Mouse (Mus musculus) kidney, postnatal 4 days (tissue): ENCODE measurements around the gene Trcg1.
"Not testable (repeated sequence)": the region's sequence is repeated elsewhere in the genome, so short reads cannot be mapped to it uniquely, and the experiment has no call there.

Experiments used
- DNase-seq, 2 experiments: peaks; one replicate each; pipeline ENCODE4 v3.0.0; 2021; ENCODE audit warnings: mixed read lengths in 2 of 2

Trcg1 gene

DNA sequence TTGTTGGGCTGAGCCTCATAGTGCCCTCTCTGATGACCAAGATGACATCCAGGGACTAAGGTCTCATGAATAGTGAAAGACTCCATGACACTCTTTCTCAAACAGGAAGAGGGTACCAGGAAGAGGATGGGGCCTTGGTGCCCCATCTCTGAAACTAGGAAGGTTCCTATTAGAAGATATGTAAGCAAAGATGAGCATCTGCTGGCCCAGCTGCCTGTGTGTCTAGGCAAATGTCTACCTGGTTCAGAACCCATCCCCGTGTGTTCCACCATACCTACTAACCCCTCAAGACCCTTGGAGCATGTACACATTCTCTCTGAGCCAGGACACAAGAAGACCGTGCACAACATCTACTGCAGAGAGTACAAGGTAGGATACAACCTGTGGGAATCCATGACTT lies at the start of gene Trcg1:
Gene Trcg1 (plus strand): TSS at position 301 of the 400 bp plus-strand sequence.
- no peak for DNase-seq

DNA sequence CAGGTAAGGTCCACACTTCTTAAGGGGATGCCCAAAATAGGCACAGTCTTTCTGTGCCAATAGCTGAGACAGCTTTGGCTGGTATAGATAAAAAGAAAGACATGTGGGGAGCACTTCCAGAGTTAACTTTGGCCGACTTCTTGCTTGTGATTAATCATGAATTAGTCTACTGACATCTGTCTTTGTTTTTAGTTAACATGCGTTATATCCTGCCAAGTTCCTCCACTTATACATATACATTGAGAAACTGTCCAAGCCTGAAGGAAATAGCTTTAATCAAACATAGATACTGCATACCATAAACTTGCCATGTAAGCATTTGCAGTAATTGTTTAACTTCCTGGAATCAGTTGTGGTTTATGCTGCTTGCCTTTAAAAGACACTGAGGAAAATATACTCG lies 39.6 kb upstream of the Trcg1 start:
- no peak for DNase-seq

DNA sequence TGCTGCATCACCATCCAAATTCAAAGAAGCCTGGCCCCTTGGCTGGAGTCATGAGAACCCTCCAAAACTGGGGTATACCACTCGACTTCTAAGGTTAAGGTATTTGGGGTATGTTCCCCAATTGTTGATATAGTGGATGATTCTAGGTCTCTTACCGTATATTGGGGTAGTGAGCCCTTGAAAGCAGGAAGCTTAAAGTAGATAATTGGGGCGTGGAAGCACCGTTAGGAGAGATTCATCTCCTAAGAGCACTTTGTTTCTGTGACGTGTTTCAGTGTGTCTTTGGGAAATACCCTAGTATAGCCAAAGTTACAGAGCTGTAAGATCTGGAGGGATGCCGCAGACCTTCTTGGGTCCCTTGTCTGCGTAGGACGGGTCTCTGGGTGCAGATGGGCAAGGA lies 38.9 kb upstream of the Trcg1 start:
- no peak for DNase-seq

DNA sequence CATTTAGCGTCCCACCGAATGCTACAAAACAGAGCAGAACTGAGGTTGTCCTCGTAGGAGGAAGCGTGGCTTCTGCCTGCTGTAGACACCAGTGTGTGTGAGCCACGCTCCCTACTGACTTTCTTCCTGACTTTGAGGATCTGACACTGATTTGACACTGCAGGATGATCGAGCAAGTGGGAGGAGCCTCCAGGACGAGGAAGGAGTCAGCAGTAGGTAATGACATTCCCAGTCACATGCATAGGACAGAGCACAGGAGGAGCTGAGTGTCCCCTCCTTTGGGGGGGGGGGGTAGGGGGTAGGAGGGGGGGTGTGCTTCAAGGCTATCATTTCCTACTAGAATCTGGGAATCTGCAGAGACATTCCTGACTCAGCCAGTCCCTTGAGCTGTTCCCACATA lies 33.4 kb upstream of the Trcg1 start:
- no peak for DNase-seq

DNA sequence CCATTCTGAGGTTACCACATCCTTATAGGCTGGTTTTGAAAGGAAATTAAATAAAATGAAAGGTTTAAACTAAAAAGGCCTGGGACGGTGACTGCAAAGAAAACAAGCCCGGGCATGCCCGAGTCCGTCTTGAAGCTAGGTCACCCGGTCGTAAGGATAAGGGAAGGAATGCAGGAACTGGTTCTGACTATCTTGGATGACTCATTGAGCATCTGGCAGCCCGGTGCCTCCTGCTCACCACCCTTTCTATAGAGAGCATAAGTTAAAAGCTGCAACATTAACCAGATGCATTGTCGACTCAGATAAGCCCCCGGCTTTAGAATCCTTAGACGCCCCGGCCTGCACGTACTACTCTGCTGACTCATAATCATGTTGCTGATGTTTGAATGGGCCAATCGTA lies 32.8 kb upstream of the Trcg1 start:
- DNase-seq = not testable (repeated sequence)

DNA sequence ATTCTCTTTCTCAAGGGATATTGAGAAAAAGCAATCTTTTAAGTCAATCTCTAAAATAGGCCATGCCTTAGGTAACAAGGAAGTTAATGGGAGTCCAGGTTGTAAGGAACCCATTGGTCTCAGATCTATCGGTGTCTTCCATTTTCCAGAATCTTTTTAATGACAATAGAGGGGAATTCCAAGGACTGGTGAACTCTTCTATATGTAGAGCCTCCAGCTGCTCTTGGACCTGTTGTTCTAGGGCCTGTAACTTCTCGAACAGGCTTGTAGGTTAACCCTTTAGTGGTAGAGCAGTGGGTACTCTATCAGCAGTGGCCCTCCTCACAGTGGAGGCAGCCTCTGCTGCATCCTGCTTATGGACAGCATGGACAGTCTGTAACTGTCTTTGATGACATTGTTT lies 29.5 kb upstream of the Trcg1 start:
- no peak for DNase-seq

DNA sequence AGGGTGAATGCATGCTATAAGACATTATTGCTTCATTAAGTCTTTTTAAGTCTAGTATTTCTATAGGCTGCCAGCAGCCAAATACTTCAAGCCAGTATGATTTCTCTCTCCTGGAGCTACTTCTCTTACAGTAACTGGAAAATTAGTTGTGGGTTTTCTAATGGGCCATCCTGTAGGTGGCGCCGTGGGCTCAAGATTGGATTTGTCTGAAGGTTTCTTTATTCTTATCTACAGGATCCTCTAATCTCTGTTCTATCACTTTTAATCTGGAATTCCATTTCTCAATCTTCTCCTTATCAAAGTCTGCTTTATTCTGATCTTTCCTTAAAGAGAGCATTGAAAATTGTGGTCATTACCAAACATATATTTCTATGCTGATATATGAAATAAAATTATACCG lies 27.0 kb upstream of the Trcg1 start:
- DNase-seq = peak; percentile 71 to 72

DNA sequence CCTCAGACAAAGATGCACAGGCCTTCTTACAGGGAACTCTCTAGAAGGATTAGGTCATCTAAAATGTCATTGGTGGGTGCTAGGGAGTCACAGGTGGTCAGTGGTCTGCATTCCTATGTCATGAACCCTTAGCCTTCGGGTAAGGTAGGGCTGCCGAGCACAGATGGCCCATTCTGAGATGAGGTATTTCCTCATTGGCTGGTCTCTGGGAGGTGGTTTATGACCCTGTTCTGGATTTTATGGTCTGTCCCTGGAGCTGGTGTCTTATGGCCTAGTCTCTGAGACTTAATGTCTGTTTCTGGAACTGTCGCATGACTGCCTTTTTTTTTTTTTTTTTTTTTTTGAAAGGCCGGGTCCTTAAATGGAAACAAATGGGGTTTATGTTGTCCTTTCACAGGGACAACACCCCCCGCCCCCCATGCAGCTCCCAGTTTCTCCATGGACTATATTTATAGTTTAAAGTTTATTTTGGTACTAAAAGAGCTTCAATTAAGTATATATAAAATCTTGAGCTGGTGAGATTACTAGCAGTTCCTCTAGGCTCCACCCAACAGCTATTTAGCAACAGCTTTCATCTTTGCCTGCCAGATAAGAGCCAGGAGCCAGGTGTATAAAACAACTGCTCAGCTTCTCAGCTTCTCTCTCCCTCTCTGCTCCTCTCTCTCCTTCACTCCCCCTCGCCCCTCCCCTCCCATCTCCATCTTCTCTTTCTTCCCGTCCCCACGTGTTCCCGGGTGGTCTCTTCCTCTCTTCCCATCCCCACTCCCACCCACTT lies 23.7 kb upstream of the Trcg1 start:
- DNase-seq = no peak

DNA sequence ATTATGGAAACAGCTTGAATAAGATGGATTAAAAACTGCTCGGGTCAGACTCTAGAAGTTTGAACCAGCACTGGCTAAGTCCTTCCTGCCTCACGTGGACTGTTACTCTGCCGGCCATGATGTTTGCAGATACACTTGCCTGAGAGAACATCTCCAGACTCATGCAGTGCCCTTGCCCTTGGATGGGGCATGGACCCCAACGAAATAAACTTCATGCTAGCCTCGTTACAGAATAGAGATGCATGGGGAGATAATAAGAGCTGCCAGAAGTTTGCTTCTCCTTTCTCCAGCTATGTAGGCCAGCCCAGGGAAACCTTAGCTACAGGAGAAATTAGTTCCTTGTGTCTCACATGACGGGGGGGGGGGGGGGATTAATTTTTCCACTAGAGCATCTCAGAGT lies 21.9 kb upstream of the Trcg1 start:
- no peak for DNase-seq

DNA sequence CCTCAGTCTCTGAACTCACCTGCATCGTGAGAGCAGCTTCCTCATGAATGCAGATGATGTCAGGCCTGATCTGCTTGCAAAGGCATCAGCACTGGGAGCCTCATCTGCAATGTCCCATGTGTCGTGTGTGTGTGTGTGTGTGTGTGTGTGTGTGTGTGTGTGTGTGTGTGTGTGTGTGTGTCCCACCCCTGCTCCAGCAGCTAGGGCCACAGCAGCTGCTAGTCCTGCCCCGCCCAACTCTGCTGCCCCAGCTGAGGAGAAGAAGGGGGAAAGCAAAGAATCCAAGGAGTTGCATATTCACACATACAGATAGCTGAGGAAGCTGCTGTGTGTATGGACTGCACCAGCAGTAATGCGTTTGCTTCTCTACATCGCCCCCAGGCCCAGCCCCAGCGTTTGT lies 19.1 kb upstream of the Trcg1 start:
- DNase-seq = no peak

DNA sequence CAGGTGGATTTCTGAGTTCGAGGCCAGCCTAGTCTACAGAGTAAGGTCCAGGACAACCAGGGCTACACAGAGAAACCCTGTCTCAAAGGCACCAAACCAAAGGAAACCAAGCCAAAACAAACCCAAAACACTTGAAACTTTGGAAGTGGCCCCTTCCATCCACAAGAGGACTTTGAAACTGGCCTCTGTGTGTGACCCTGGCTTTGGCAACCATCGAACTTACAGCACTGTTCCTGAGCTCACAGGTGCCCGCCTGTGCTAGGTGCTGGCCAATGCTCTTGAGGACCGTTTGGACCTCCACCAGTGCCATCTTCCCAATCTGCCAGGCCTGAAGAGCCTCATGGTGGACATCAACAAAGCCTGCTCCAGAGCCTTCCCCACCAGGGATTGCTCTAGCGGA lies 17.6 kb upstream of the Trcg1 start:
- DNase-seq = no peak

DNA sequence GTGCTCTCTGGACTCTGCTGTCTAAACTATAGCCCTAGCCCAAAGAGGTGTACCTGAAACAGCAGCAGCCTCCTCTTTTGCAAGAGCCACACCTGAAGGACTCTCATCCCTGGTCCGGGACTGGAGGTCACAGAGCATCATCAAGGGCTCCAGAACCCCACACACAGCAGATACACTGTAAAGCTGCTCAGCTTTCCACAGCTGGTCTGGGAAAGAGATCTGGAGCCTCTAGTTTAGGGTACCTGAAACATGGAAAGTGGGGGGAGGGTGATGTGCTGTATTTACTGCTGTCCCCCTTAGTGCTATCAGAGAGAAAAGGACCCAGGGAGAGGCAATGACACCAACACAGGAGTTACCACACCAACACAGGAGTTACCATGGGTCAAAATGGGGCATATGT lies 16.8 kb upstream of the Trcg1 start:
- DNase-seq = no peak

DNA sequence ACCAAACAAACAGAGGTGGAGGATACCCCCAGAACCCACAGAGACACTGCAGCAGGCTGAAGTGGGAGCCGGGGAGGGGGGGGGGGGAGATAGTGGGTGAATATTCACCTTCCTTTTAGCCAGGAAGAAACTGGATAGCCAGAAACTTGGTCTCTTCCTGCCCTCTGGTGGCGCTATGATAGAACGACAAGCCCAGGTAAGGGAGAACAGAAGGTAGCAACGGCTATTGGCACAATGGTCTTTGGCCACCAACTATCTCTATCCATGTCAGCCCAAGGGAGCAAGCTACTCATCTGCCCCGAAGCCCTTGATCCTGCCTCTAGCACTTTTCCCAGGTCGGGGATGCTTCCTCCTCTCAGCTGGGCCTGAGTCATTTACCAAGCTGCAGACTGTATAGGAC lies 16.0 kb upstream of the Trcg1 start:
- peak; percentile 68 to 69 for DNase-seq

DNA sequence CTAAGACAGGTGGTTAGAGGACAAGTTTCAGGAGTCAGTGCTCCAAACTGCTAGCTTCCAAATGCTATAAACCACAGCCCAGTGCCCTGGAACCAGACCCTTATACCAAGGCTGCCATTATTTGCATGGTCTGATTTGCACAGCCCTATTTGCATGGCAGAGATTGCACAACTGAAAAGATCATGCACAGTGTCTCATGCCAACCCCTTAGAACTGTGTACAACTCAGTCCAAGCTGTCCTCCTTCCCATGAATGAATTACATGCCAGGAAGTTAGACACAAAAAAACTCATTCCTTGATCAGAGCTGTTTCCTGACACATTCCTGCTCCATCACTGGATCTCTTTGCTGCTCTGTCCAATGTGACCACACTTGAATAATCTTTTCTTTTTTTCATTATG lies 13.0 kb upstream of the Trcg1 start:
- DNase-seq = no peak

DNA sequence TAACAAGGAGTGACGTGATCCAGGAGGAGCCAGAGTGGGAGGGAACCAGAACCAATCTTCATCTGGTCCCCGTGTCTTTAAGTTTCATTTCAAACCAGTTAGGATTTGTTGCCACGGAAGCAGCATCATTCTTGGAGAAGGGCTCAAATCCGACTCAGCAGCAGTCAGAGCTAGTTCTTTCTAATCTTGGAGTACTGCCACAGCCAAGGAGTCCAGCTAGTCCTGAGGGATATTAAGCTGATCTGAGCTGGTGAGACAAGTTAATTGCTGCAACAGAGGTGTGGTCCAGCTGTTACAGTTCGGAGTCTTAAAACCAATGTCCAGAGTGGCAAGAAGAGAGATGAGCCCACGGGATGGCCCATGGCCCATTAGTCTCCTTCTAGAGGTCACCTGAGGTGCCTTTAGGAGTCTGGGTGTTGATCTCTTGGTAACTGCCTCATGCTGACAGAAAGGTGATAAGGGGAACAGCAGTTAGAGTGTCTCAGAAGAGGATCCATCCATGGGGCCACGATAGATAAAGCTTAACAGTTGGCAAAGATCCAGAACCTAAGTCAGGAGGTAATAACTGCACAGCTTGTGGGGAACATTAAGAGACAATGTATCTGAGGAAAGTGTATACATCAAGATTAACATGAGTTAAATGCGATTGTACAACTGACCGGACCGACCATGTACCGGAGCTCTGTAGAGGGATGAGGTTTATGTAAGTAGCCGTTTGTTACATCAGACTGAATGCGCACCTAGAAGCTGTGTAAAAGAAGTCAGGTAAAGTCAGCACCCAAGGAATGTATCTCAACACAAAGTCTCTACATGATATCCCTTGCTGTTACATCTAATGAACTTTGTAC lies 10.4 kb upstream of the Trcg1 start:
- no peak for DNase-seq

DNA sequence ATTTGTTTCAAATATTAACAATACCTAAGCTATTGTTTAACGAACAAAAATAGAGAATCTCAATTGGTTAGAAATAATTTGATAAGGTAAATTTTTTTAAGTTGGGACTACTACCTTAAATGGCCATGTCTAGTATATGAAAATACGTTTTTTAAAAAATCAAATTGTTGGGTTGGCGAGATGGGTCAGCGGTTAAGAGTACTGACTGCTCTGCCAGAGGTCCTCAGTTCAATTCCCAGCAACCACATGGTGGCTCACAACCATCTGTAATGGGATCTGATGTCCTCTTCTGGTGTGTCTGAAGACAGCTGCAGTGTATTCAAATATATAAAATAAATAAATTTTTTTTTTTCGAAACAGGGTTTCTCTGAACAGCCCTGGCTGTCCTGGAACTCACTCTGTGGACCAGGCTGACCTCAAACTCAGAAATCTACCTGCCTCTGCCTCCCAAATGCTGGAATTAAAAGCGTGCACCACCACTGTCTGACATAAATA lies 9.7 kb upstream of the Trcg1 start:
- DNase-seq = not testable (repeated sequence)

DNA sequence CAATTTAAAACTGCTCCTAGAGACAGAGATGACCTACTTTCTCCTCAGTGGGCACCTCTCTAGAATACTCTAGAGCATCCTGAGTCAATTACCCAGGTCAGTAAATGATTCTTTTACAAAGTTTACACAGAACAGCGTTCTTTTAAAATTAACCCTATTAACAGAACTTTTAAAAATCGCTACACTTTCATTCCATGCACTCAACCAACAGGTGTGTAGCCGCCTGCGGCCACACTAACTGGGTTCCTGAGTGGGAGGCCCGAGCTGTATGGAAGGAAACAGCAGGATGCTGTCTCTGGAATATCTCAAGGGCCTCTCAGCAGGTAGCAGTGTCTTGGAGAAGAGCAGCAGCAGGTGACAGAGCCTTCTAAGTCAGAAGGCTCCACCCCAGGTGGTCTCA lies 9.2 kb upstream of the Trcg1 start:
- no peak for DNase-seq

DNA sequence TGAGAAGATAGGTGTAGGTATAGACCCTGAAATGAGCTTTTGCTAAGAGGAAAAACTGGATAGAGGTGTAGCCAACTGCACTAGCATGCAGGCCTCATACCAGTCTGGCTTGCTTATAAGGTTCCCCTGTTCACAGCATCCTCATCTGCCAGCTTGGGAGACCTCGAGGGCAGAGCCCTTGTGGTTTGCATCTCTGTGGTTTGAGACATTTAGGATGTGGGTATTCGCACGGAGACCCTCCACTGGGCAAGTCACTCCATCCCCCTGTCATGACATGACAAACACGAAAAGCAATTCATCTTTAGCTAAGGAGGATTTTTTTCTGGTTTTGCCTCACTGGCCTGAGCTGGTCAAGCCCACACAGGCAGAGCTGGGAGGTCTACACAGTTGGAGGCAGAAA lies 8.2 kb upstream of the Trcg1 start:
- DNase-seq = no peak

DNA sequence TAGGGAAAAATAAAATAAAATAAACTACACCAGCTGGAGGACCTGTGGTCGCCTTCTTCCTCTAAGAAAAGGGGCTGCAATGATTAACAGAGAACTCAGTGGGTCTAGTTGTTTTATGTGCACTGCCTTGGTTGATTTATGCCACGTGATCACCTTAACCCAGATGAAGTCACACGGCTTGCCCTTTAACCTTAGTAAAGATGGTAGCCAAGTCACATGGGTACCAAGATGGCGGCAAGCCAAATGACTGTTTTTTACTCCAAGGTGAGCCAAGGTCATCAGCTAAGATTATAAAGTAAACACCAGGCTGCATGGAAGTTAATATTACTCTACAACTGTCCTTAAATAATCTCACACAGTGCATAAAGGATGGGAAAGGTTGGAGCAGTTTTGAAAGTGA lies 6.6 kb upstream of the Trcg1 start:
- DNase-seq = peak; percentile 36 to 49

DNA sequence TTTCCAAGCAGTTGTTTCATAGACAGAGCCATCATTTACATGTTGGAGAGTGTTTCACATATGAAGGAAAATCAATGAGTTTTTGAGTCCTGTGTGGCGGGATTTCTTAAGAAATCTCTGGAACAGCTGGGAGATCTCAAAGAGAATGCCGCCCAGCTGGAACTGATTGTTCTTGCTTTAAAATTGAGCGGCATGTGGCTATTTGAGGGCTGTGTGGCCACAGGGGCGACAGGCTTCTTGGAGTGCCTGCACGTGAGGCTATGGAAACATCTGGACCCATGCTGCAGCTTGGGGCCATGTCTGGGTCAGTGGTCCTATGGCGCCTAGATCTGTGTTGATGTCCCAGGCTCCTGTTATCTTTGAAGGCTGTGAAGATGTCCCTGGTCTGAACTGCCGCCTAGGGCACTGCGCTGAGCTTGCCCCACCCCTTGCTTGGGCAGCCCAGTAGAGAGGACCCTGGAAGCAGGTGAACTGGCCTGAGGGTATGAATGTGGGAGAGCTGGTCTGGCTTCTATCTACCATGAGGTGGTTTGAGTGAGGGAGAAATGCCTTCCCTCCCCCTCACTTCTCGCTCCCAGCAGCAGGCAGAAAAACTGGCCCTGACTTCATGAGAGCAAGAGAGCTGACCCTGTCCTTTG lies 6.1 kb upstream of the Trcg1 start:
- DNase-seq = peak; percentile 32 to 46

DNA sequence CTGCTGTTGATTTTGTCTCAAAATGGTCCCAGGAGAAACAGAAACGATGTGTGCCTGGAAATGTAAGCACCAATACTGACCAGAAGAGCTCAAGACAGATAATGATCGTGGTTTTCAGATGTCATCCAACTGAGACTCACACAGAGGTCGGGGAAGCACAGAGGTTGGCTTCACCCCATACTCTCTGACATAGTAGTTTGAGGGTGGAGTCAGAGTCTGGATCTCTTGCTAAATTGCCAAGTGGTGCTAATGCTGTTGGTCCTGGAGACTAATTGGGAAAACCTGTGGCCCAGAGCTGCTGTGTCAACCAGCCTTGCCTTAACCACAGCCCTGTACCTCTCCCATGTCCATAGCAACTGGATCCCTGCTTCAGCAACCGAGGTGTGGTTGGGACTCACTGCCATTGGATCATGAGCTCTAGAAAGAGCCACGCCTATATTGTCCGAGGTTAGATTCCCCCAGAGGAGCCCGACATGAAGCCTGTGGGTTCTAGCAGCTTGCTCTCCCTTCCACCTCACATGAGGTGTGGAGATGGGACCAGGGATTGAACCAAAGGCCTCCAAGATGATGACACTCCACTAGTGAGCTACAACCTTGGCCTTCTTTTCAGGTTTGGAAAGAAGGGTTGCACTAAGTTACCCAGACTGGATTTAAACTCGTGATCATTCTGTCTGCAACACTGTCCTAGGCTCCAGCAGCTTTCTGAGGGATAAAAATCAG lies 4.7 kb upstream of the Trcg1 start:
- DNase-seq = no peak

DNA sequence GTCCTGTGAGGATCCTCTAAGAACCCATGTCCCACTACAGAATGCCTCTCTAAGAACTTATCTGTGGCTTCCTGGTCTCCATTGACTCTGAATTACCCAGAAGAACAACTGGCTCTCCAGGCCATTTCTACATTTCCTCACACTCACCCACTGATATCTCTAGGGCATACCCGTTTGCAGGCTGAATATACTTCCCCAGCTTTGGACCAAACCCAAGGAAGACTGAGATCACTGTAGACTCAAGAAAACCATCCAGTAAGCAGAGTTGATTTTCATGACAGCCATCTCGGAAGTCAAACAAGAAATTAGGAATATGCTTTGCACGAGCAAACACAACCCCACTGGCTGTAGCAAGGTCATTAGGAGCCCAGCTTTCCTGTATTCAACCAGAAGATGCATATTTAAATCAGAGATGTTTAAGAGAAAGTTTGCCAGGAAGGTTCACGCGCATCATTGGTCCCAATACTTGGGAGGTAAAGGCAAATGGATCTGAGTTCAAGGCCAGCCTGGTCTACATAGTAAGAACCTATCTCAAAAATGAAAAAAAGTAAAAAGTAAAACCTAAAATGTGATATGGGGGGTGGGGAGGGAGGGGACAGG lies 3.9 kb upstream of the Trcg1 start:
- no peak for DNase-seq

DNA sequence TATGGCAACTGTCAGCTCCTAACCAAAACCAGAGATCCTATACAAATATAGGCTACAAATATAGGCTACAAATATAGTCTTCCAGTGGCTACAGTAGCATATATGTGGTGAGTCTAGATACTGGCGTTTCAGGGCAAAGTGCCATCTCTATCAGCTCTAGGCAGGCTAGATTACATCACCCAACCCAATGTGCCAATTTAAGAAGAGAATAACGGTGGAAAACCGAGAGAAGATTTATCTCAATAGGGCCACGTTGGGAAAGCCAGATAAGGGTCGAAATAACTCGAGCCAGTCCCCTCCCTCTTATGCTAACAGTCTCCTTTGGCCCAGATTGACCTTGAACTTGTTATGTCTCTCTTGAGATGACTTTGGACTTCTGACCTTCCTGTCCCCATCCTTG lies 3.2 kb upstream of the Trcg1 start:
- DNase-seq = no peak
